In genomic region chr14:79985137-79985670, GRCm38 (mm10) we compare ENCODE assay signal across 18 mouse cellular contexts.
"Had no signal": no experiment of that assay in that cellular context is flagged by ENCODE, and none has a peak within 500 bp of the region (broad histone marks: within the 10 kb centered on the region; RNA-seq: fewer than 3 reads in every experiment).

No protein-coding gene starts in this region.

- H3K27me3 ChIP-seq: kidney, embryonic 15.5 days; liver, embryonic 12.5 days; liver, embryonic 15.5 days; midbrain, embryonic 13.5 days; stomach, embryonic 15.5 days had no signal

- H3K9me3 ChIP-seq: kidney, embryonic 15.5 days; liver, embryonic 12.5 days; liver, embryonic 15.5 days; midbrain, embryonic 13.5 days; stomach, embryonic 15.5 days had no signal

- H3K27ac ChIP-seq: kidney, embryonic 15.5 days; left cerebral cortex, adult 2 months; liver, embryonic 12.5 days; liver, embryonic 15.5 days; midbrain, embryonic 13.5 days; stomach, embryonic 15.5 days had no signal

- H3K4me3 ChIP-seq: kidney, embryonic 15.5 days; left cerebral cortex, adult 2 months; liver, embryonic 12.5 days; liver, embryonic 15.5 days; midbrain, embryonic 13.5 days; stomach, embryonic 15.5 days had no signal

- H3K4me1 ChIP-seq: liver, embryonic 12.5 days; liver, embryonic 15.5 days; midbrain, embryonic 13.5 days; stomach, embryonic 15.5 days had no signal

- ATAC-seq: liver, embryonic 12.5 days; midbrain, embryonic 13.5 days had no signal

- H3K4me2 ChIP-seq: kidney, embryonic 15.5 days; liver, embryonic 12.5 days; liver, embryonic 15.5 days; midbrain, embryonic 13.5 days; stomach, embryonic 15.5 days had no signal

- H3K36me3 ChIP-seq: kidney, embryonic 15.5 days; liver, embryonic 12.5 days; liver, embryonic 15.5 days; midbrain, embryonic 13.5 days; stomach, embryonic 15.5 days had no signal

- DNase-seq: kidney, adult 11 months; kidney, adult 8-10 months; kidney, postnatal 36 days; layer of hippocampus, postnatal 36 days; lung, postnatal 14 days; lung, postnatal 4 days; right cerebral cortex, postnatal 14 days; right cerebral cortex, postnatal 4 days; spleen, adult 18-20 months; thymus, adult 2 months; thymus, postnatal 14 days; thymus, postnatal 4 days had no signal

- H3K9ac ChIP-seq: kidney, embryonic 15.5 days; liver, embryonic 12.5 days; liver, embryonic 15.5 days; midbrain, embryonic 13.5 days; stomach, embryonic 15.5 days had no signal
